Mouse (Mus musculus) embryo, embryonic 10.5 days (tissue): ENCODE data around the gene Stk39.
"Not testable (repeated sequence)": the region's sequence is repeated elsewhere in the genome, so short reads cannot be mapped to it uniquely, and the experiment has no call there.

ENCODE experiments used
- DNase-seq: peaks from one replicate; pipeline ENCODE4 v3.0.0-alpha.2; 2015; ENCODE audit warnings: low spot score

The Stk39 gene

GRCm38 (mm10) chr2:68288106-68288505 is 184.0 kb downstream of the Stk39 start:
- DNase-seq: no peak

GRCm38 (mm10) chr2:68284391-68284790 is 187.7 kb downstream of the Stk39 start:
- no peak for DNase-seq

- DNase-seq: no peak
Observed at GRCm38 (mm10) chr2:68283021-68283548, 189.0 kb downstream of the Stk39 start.

GRCm38 (mm10) chr2:68281575-68281974 is 190.5 kb downstream of the Stk39 start:
- no peak for DNase-seq

GRCm38 (mm10) chr2:68271301-68271700 is 200.8 kb downstream of the Stk39 start:
- no peak for DNase-seq

- no peak for DNase-seq
Observed at GRCm38 (mm10) chr2:68270836-68271235, 201.2 kb downstream of the Stk39 start.

- no peak for DNase-seq
Observed at GRCm38 (mm10) chr2:68269646-68270045, 202.4 kb downstream of the Stk39 start.

- DNase-seq: no peak
Observed at GRCm38 (mm10) chr2:68264826-68265225, 207.2 kb downstream of the Stk39 start.

- DNase-seq: no peak
Observed at GRCm38 (mm10) chr2:68260911-68261310, 211.2 kb downstream of the Stk39 start.

GRCm38 (mm10) chr2:68257571-68257970 is 214.5 kb downstream of the Stk39 start:
- no peak for DNase-seq

- DNase-seq: no peak
Observed at GRCm38 (mm10) chr2:68256472-68256871, 215.6 kb downstream of the Stk39 start.

GRCm38 (mm10) chr2:68254756-68255155 is 217.3 kb downstream of the Stk39 start:
- DNase-seq: no peak

GRCm38 (mm10) chr2:68253222-68253621 is 218.8 kb downstream of the Stk39 start:
- DNase-seq: no peak

- no peak for DNase-seq
Observed at GRCm38 (mm10) chr2:68252048-68252758, 219.9 kb downstream of the Stk39 start.

GRCm38 (mm10) chr2:68250897-68251296 is 221.2 kb downstream of the Stk39 start:
- no peak for DNase-seq

- no peak for DNase-seq
Observed at GRCm38 (mm10) chr2:68249855-68250424, 222.1 kb downstream of the Stk39 start.

GRCm38 (mm10) chr2:68246284-68246683 is 225.8 kb downstream of the Stk39 start:
- DNase-seq: peak; percentile 24

- DNase-seq: no peak
Observed at GRCm38 (mm10) chr2:68244556-68244955, 227.5 kb downstream of the Stk39 start.

- peak; percentile 21 for DNase-seq
Observed at GRCm38 (mm10) chr2:68243879-68244553, 228.1 kb downstream of the Stk39 start.

GRCm38 (mm10) chr2:68243273-68243672 is 228.8 kb downstream of the Stk39 start:
- no peak for DNase-seq

- no peak for DNase-seq
Observed at GRCm38 (mm10) chr2:68242069-68242468, 230.0 kb downstream of the Stk39 start.

GRCm38 (mm10) chr2:68241640-68242039 is 230.4 kb downstream of the Stk39 start:
- no peak for DNase-seq

GRCm38 (mm10) chr2:68239415-68239814 is 232.7 kb downstream of the Stk39 start:
- DNase-seq: not testable (repeated sequence)
